Mouse (Mus musculus) liver, embryonic 12.5 days (tissue): Measurements from ENCODE around the gene Slc31a2. TPM values are rescaled to one million over a fixed set of nuclear protein-coding genes. Genes with fewer than 3 reads are reported as not detected.

ENCODE experiments used
- ATAC-seq: fragments of 200-750 bp; cut with Nextera tagmentation; 2 replicates; pipeline ENCODE4 v1.8.0; 2017; ENCODE audit warnings: moderate number of reproducible peaks, mild to moderate bottlenecking, moderate library complexity
- H3K27ac ChIP-seq: fragments of 300-500 bp; sonication (generic); 2 replicates; pipeline ENCODE4 v1.5.1; 2016; ENCODE audit warnings: mild to moderate bottlenecking
- H3K27me3 ChIP-seq: fragments of 300-500 bp; sonication (generic); replicated peaks from 2 replicates; pipeline ENCODE4 v1.6.1; 2016; ENCODE audit warnings: mild to moderate bottlenecking, moderate library complexity
- H3K36me3 ChIP-seq: fragments of 300-500 bp; sonication (generic); 2 replicates; pipeline ENCODE4 v1.6.1; 2016; ENCODE audit warnings: mild to moderate bottlenecking, moderate library complexity
- H3K4me1 ChIP-seq: fragments of 300-500 bp; sonication (generic); 2 replicates; pipeline ENCODE4 v1.6.1; 2016
- H3K4me2 ChIP-seq: fragments of 300-500 bp; sonication (generic); 2 replicates; pipeline ENCODE4 v1.6.1; 2016; ENCODE audit warnings: mild to moderate bottlenecking, moderate library complexity
- H3K4me3 ChIP-seq: fragments of 300-500 bp; sonication (generic); 2 replicates; pipeline ENCODE4 v1.5.1; 2016; ENCODE audit warnings: mild to moderate bottlenecking, moderate library complexity
- H3K9ac ChIP-seq: fragments of 300-500 bp; sonication (generic); 2 replicates; pipeline ENCODE4 v1.6.1; 2016; ENCODE audit warnings: mild to moderate bottlenecking, moderate library complexity
- H3K9me3 ChIP-seq: fragments of 300-500 bp; sonication (generic); replicated peaks from 2 replicates; pipeline ENCODE4 v1.6.1; 2016; ENCODE audit warnings: mild to moderate bottlenecking, moderate library complexity
- whole genome bisulfite sequencing: fragments of 180-500 bp; shearing (Covaris S2); methylation state at CpG from one replicate; pipeline ENCODE4 v1.1.7; 2016; ENCODE audit not compliant: insufficient replicate concordance; 5-methylcytosine and 5-hydroxymethylcytosine counted together
- polyA plus RNA-seq: library from polyadenylated mRNA; unstranded; fragments of >200 nt; fragmentation: Nextera tagmentation; extraction: Ambion mirVana; gene quantifications from 2 replicates; pipeline ENCODE4 v1.2.1, GENCODE M21; 2016

Slc31a2 gene
- polyA plus RNA-seq, 1 experiment from 2014 or later: 6.8 TPM

DNA sequence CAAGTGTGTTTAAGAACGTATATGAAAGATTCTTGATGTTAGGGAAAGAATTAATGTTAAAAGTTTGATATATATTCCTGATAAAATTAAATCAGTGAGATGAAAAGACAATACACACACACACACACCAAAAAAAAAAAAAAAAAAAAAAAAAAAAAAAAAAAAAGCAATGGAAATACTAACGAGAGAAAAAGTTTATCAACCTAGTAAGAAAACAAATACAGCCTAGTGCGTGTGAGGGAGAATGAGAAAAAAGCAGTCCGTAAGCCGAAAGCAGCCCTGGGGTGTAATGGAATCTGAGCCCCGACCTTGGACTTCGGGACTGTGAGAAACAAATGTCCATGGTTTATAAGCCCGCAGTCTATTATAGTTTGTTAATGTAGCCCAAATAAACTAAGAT lies 23.2 kb downstream of the Slc31a2 start:
- no peak for ATAC-seq
- Histone ChIP-seq H3K27ac (no peak overlapping the region), H3K4me3 (no peak overlapping the region), H3K27me3 (no peaks in the 10 kb centered on the region), H3K4me2 (peak overlapping the region; percentile 94), H3K36me3 (no peaks in the 10 kb centered on the region), H3K9me3 (no peaks in the 10 kb centered on the region), H3K9ac (no peak overlapping the region), H3K4me1 (peaks cover 11% of the 10 kb centered on the region)
- WGBS: 72% methylated on average over 8 of the region's 8 CpGs

DNA sequence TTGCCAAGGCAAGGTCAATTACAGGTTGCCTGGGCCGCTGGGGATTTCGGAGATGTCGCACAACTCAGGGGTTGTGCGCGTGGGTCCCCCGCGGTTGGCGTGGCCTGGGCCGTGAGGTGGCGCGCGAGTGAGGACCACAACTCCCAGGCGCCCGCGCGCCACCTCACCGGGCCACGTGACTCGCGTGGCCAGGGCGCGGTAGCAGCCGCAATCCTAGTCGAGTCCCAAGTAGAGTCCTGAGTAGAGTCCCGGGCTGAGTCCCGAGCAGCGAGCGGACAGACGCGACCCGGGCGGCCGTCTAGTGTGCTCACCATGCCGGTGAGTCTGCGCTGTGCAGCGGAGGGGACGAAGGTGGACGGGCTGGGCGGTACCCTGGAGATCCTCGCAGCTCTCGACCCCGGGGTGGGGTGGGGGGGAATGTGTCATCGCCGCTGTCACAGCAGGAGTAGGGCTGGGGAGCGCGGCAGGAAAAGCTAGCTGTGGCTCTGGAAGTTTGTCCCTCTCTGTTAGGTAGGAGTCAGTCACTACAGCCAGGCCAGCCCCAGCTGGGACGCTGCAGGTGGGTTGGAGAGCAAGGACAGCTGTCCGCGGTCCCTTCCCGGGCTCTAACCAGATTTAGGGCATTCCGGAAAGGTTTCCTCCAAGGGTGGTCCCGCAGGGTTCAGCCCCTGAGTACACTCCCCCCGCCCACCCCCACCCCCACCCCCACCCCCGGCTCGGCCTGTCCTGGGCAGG lies 24.1 kb downstream of the Slc31a2 start:
- under 1% methylated on average over 55 of the region's 55 CpGs for WGBS
- Histone ChIP-seq H3K36me3 (no peaks in the 10 kb centered on the region), H3K9ac (peak overlapping the region; percentile 71), H3K9me3 (no peaks in the 10 kb centered on the region), H3K4me1 (peaks cover 11% of the 10 kb centered on the region), H3K4me2 (peak overlapping the region; percentile 94), H3K27ac (peak overlapping the region; percentile 61), H3K4me3 (peak overlapping the region; percentile 66), H3K27me3 (no peaks in the 10 kb centered on the region)
- peak; percentile 79 for ATAC-seq

DNA sequence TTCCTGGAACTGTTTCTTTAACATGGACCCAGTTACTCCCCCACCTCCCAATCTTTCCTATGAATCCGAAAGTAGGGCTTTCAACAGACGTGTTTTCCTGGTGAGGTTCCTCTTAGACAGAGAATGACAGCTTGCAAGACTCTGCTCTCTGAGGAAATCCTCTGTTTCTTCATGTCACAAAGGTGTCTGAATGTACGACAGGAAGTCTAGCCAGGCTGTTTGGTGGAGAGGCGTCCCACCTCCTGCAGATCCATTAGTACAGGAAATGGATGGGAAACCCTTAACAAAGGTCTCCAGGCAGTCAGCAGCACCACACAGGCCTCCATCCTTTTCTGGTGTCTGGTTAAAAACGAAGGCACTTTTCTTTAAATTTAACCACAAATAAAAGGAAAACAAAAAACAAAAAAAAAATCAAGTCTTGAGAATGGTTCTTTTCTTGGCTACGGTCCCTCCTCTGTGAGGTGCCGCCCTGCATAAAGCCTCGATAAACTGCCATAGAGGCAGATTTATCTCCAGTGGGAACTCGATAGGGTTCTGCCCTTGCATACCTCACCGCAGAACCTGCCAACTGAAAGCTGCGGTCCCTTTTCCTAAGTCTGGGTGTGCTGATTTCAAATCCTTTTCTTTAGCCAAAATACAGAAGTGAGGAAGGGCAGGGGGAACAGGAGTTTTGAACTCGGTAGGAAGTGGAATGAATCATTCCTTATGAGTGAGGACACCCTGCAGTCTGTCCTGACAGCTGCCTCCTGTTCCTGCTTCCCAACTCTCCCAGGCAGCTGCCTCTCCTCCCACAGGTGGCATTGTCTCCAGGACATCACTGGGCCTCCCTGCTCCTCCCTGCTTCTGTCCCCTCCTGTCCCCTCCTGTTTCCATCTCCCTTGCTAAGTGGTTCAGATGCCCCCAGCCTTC lies 24.9 kb downstream of the Slc31a2 start:
- Histone ChIP-seq H3K4me3 (peak overlapping the region; percentile 66), H3K36me3 (no peaks in the 10 kb centered on the region), H3K27ac (peak overlapping the region; percentile 61), H3K4me2 (peak overlapping the region; percentile 94), H3K9ac (peak overlapping the region; percentile 71), H3K27me3 (no peaks in the 10 kb centered on the region), H3K9me3 (no peaks in the 10 kb centered on the region), H3K4me1 (peaks cover 11% of the 10 kb centered on the region)
- WGBS: 9% methylated on average over 12 of the region's 12 CpGs
- ATAC-seq: peak; percentile 17; the same call in 1 of the 2 replicates

DNA sequence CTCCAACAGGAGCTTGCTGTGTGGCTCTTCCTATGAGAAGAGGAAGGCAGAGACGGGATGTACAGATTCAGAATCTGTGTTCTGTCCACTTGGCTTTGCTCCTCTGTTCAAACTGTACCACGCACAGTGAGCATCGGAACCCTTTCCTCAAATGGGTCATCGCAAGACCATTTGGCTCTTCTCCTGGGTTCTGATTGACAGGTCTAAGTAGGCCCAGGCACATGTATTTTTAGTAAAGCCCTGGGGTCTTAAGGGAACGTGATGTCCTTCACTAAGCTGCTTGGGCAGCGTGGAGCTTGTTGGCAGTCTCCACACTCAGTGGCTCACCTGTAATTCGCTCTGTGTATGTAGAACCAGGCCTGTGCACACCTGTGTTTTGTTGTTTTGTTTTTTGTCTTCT lies 26.9 kb downstream of the Slc31a2 start:
- no peaks in the 10 kb centered on the region for H3K9me3 ChIP-seq
- H3K9ac ChIP-seq: no peak overlapping the region
- no peak overlapping the region for H3K4me2 ChIP-seq
- H3K36me3 ChIP-seq: peaks cover 5% of the 10 kb centered on the region; the same call in 1 of the 2 replicates
- peaks cover 11% of the 10 kb centered on the region for H3K4me1 ChIP-seq
- no peak overlapping the region for H3K27ac ChIP-seq
- no peak for ATAC-seq
- 71% methylated on average over 7 of the region's 7 CpGs for WGBS
- no peak overlapping the region for H3K4me3 ChIP-seq
- H3K27me3 ChIP-seq: no peaks in the 10 kb centered on the region

DNA sequence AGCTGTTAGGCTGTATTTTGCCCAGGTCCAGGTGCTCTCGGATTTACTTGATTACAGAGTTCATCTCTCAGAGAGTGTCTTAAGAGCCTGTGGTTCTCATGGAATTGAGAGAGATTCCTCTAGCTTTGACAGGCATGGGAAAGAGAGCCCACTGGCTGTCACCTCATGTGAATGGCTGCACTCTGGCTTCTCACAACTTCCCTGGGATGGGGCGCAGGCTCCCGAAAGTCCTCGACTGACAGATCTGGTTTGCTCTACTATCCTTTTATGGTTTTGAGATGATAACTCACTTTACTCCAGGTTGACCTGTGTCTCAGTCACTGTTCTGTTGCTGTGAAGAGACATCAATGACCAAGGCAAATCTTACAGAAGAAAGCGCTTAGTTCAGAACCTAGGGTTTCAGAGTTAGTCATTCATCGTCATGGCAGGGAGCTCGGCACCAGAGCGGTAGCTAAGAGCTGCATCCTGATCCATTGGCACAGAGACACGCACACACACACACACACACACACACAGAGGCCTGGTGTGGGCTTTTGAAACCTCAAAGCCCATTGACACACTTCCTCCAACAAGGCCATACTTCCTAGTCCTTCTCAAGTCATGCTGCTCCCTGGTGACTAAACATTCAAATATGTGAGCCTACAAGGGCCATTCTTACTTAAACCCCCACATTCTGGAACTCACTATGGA lies 28.6 kb downstream of the Slc31a2 start:
- H3K36me3 ChIP-seq: peaks cover 5% of the 10 kb centered on the region; the same call in 1 of the 2 replicates
- no peak overlapping the region for H3K9ac ChIP-seq
- 70% methylated on average over 9 of the region's 9 CpGs for WGBS
- no peak overlapping the region for H3K4me2 ChIP-seq
- no peaks in the 10 kb centered on the region for H3K9me3 ChIP-seq
- H3K27ac ChIP-seq: no peak overlapping the region
- H3K27me3 ChIP-seq: no peaks in the 10 kb centered on the region
- peaks cover 11% of the 10 kb centered on the region for H3K4me1 ChIP-seq
- no peak overlapping the region for H3K4me3 ChIP-seq
- ATAC-seq: no peak

DNA sequence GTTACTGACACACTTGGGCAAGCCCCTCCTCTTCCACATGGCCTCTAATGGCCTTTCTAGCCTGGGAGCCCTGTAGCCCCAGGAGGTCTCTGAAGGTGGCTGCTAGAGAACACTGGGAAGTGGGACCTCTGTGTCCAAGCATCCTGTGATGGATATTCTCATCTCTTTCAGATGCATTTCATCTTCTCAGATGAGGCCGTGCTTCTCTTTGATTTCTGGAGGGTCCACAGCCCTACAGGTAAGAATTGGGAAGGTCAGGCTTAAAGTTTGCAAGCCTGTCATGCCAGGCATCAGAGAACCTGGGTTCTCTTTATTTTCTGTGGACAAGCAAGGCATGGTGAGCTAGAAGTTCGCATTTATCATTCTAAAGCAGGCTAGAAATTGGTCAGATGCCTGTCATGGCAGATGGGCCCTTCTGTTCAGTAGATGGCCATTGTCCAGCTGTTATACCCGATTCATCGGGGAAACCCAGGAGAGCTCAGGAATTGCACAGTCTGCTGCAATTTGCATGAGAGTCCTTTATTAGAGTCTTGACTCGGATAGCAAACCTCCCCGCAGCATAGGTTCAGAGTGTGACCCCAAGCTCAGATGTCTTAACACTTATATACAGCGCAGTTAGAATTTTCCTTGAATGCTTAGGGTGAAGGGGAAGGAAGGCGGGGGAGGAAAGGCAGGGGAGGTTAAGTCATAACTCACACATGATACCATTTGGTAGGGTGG lies 30.3 kb downstream of the Slc31a2 start:
- Histone ChIP-seq H3K9ac (no peak overlapping the region), H3K4me3 (no peak overlapping the region), H3K4me2 (no peak overlapping the region), H3K36me3 (peaks cover 13% of the 10 kb centered on the region), H3K27ac (no peak overlapping the region), H3K9me3 (no peaks in the 10 kb centered on the region), H3K4me1 (0 out of 2 replicates have a peak, but pooled peaks cover 12% of the 10 kb centered on the region), H3K27me3 (no peaks in the 10 kb centered on the region)
- WGBS: 74% methylated on average over 8 of the region's 8 CpGs
- no peak for ATAC-seq

DNA sequence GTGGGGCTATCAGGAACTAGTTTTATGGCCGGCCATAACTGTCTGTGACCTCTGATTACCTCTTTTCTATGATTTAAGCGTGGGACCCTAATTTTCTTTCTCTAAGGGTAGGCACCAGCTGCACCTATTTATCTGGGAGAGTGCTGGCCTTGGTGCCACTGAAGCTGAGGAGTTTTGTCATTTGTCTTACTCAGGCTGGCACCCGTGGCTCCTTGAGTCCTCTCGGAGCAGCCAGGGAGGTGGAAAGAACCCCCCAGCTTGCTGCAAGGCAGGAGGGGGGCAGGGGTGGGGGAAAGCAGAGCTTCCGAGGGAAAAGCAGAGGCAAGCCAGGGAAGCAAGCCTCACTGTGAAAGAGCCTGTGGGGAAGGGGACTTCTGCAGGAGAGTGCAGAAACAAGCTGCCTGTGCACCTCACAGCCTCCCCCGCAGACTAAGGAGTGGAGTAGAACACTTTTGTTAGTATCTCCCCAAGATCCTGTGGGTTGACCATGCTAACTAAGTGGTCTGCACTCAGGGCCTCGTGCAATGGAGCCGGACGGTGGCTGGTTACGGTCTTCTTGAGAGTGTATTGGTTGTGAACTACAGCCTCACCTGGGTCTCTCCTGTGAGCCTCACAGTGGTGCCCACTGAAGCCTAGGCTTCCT lies 31.0 kb downstream of the Slc31a2 start:
- Histone ChIP-seq H3K36me3 (peaks cover 20% of the 10 kb centered on the region), H3K9me3 (no peaks in the 10 kb centered on the region), H3K4me3 (no peak overlapping the region), H3K4me2 (no peak overlapping the region), H3K27ac (no peak overlapping the region), H3K4me1 (0 out of 2 replicates have a peak, but pooled peaks cover 12% of the 10 kb centered on the region), H3K9ac (no peak overlapping the region), H3K27me3 (no peaks in the 10 kb centered on the region)
- 76% methylated on average over 10 of the region's 10 CpGs for WGBS
- no peak for ATAC-seq

DNA sequence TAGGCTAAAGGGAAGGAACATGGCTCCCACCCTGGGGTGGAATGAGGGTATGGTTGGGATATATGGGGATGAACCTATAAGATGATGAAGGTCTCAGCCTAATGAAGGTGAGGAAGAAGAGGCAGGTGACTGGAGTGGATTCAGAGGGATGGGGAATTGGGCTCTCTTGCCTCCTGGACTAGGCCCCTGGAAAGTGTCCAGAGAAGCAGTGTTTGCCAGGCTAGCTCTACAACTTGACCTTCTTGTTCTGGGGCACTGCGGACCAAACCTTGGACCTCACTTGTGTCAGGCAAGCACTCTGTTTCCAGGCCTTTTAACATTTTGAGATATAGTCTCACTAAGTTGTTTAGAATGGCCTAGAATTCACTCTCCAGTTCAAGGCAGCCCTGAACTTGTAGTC lies 32.4 kb downstream of the Slc31a2 start:
- Histone ChIP-seq H3K4me2 (no peak overlapping the region), H3K9me3 (no peaks in the 10 kb centered on the region), H3K4me1 (0 out of 2 replicates have a peak, but pooled peaks cover 12% of the 10 kb centered on the region), H3K9ac (no peak overlapping the region), H3K36me3 (peaks cover 34% of the 10 kb centered on the region), H3K4me3 (no peak overlapping the region), H3K27ac (no peak overlapping the region), H3K27me3 (no peaks in the 10 kb centered on the region)
- WGBS: 81% methylated on average over 1 of the region's 1 CpGs
- ATAC-seq: no peak

DNA sequence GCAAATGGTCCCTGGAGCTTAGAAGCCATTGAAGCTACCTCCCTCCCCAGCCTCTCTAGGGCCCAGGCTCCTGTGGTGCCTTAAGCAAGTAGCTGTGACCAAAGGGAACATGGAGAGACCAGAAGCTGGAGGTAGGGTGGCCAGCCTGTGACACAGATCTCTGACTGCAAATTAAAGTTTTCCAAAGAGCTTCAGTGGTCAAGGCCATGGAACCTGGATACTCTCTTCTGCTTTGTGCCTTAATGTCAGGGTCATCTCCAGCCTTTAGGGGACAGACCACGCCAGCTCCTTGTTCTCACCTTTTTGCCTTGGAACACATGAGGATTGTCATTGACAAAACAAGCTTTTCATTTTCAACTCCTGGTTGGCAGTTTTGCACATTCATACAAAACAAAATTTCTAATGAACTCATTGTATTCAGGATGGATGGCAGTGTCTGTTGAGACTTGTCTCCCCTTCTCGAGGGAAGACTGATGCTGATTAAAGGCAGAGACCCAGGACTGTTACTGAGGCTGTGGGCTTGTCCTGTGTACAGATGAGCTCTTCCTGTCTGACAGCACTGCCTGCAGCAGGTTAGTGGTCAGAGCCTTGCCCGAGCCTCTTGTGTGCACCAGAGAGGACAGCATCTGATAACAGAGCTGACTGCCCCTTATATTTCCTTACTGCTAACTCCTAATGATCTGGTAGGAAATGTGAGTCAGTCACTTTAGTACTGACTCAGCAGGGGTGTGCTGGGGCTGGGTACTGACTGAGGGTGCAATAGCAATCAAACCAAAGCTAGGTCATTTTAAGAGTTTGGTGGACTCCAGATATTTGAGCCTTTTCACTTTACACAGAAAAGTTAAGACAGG lies 35.1 kb downstream of the Slc31a2 start:
- Histone ChIP-seq H3K4me2 (no peak overlapping the region), H3K27me3 (no peaks in the 10 kb centered on the region), H3K4me1 (0 out of 2 replicates have a peak, but pooled peaks cover 12% of the 10 kb centered on the region), H3K9ac (no peak overlapping the region), H3K27ac (no peak overlapping the region), H3K36me3 (peaks cover 61% of the 10 kb centered on the region), H3K4me3 (no peak overlapping the region), H3K9me3 (no peaks in the 10 kb centered on the region)
- no peak for ATAC-seq
- WGBS: 51% methylated on average over 3 of the region's 3 CpGs

DNA sequence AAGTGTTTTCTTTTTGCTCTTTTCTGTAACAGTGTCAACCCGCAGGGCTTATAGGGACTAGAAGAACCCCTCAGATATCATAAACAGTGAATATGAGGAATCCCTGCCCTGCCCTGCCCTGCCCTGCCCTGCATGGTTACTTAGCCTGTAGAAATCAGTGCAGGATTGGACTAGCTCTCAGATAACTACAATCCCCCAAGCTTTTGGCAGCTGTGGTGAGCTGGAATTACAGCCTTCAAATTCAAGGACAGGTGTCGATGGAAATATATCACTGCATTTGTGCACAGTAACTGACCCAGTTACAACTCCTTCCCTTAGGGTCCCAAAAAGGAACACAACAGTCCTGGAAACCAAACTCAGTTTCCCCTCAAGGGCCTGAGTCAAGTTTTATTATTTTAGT lies 37.6 kb downstream of the Slc31a2 start:
- Histone ChIP-seq H3K4me2 (no peak overlapping the region), H3K27ac (no peak overlapping the region), H3K36me3 (peaks cover 82% of the 10 kb centered on the region), H3K9me3 (no peaks in the 10 kb centered on the region), H3K9ac (no peak overlapping the region), H3K27me3 (no peaks in the 10 kb centered on the region), H3K4me3 (no peak overlapping the region), H3K4me1 (0 out of 2 replicates have a peak, but pooled peaks cover 12% of the 10 kb centered on the region)
- WGBS: 75% methylated on average over 2 of the region's 2 CpGs
- no peak for ATAC-seq
